Mouse (Mus musculus) spleen, adult 2 months (tissue): ENCODE data around the gene Rasip1.

Experiments used
- CTCF ChIP-seq: fragments of 200-500 bp; IDR thresholded peaks from 2 replicates; pipeline ENCODE4 v1.5.1; 2011; ENCODE audit warnings: mild to moderate bottlenecking, inconsistent platforms; ENCODE audit not compliant: insufficient read depth, insufficient read length, insufficient replicate concordance; ENCODE audit errors: extremely low read depth
- POLR2A ChIP-seq: fragments of 200-500 bp; IDR thresholded peaks from 2 replicates; pipeline ENCODE4 v1.6.1; 2011; ENCODE audit warnings: low read depth, low read length, inconsistent platforms

GRCm38 (mm10) chr7:45666161-45666560 lies 38.9 kb downstream of the Rasip1 start, which contains the start of gene Fut2:
- TF ChIP-seq CTCF (no peak), POLR2A (no peak)
